Mouse (Mus musculus): ENCODE results near the gene Pde4a. TPM values are rescaled to one million over a fixed set of nuclear protein-coding genes. Genes with fewer than 3 reads are reported as not detected.

The Pde4a gene
- polyA plus RNA-seq, 1 experiment from 2014 or later: 14.0 TPM

- H3K4me1 ChIP-seq (ENCODE audit: control insufficient read depth, insufficient read depth, low read length): peaks cover 17% of the 10 kb centered on the region
- ATAC-seq (ENCODE audit: low FRiP score, low TSS enrichment): peak; percentile 89
- WGBS: under 1% methylated on average over 62 of the region's 90 CpGs
These were observed 73.4 kb downstream of the Pde4a start, which contains the start of gene Keap1 for GRCm38 (mm10) chr9:21238733-21239464. Gene Keap1, minus strand, starts transcription at chr9:21239361.

DNA sequence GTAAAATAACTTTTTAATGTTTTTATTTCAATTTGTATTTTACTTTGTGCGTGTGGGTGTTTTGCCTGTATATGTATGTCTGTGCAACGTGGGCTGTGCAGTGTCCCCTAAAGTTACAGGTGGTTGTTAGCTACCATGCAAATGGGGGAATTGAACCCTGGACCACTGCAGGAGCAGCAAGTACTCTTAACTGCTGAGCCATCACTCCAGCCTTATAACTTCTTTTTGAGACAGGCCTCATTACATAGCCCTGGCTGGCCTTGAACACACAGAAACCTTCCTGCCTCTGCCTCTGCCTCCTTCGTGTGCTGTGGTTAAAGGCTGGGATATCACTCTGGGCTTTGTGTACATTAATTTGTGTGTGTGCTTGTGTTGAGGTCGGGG, 73.9 kb downstream of the Pde4a start:
- Histone ChIP-seq H3K4me2 (replicated peaks; ENCODE audit: low read depth, low read length) (peak overlapping the region; percentile 68), H3K9me3 (ENCODE audit: control insufficient read depth, low read length) (peaks cover 3% of the 10 kb centered on the region; the same call in 1 of the 2 replicates), H3K4me3 (ENCODE audit: low read length) (peak overlapping the region; percentile 76), H3K27me3 (ENCODE audit: control insufficient read depth, insufficient read depth, low read length) (peaks cover 18% of the 10 kb centered on the region), H3K27ac (ENCODE audit: low read depth, low read length) (peak overlapping the region; percentile 90; the same call in 1 of the 2 replicates), H3K36me3 (ENCODE audit: control insufficient read depth, insufficient read depth, low read length) (peaks cover 11% of the 10 kb centered on the region), H3K4me1 (ENCODE audit: control insufficient read depth, insufficient read depth, low read length) (peaks cover 22% of the 10 kb centered on the region), H3K9ac (ENCODE audit: low read depth, low read length) (peak overlapping the region; percentile 90; the same call in 1 of the 2 replicates)
- no peak for ATAC-seq (ENCODE audit: low FRiP score, low TSS enrichment)
- 38% methylated on average over 4 of the region's 4 CpGs for WGBS

More at GRCm38 (mm10) chr9:21238733-21239464, 73.4 kb downstream of the Pde4a start, which contains the start of gene Keap1:
- Histone ChIP-seq H3K9me3 (ENCODE audit: control insufficient read depth, low read length) (peaks cover 3% of the 10 kb centered on the region; the same call in 1 of the 2 replicates), H3K27ac (ENCODE audit: low read depth, low read length) (peak within 1 kb of the TSS; percentile 90), H3K4me3 (ENCODE audit: low read length) (peak within 1 kb of the TSS; percentile 76), H3K36me3 (ENCODE audit: control insufficient read depth, insufficient read depth, low read length) (peaks cover 16% of the 10 kb centered on the region), H3K27me3 (ENCODE audit: control insufficient read depth, insufficient read depth, low read length) (peaks cover 12% of the 10 kb centered on the region), H3K4me2 (replicated peaks; ENCODE audit: low read depth, low read length) (peak within 1 kb of the TSS; percentile 68), H3K9ac (ENCODE audit: low read depth, low read length) (peak within 1 kb of the TSS; percentile 90)

- H3K27me3 ChIP-seq (ENCODE audit: control insufficient read depth, insufficient read depth, low read length): peaks cover 35% of the 10 kb centered on the region
- H3K27ac ChIP-seq (ENCODE audit: low read depth, low read length): no peak overlapping the region
- no peak overlapping the region for H3K9ac ChIP-seq (ENCODE audit: low read depth, low read length)
- H3K9me3 ChIP-seq (ENCODE audit: control insufficient read depth, low read length): peaks cover 3% of the 10 kb centered on the region; the same call in 1 of the 2 replicates
- peaks cover 24% of the 10 kb centered on the region for H3K4me1 ChIP-seq (ENCODE audit: control insufficient read depth, insufficient read depth, low read length)
- 8% methylated on average over 11 of the region's 11 CpGs for WGBS
- no peak for ATAC-seq (ENCODE audit: low FRiP score, low TSS enrichment)
- H3K4me2 ChIP-seq (replicated peaks; ENCODE audit: low read depth, low read length): no peak overlapping the region
- H3K4me3 ChIP-seq (ENCODE audit: low read length): no peak overlapping the region
- no peaks in the 10 kb centered on the region; the same call in 1 of the 2 replicates for H3K36me3 ChIP-seq (ENCODE audit: control insufficient read depth, insufficient read depth, low read length)
These were observed 75.8 kb downstream of the Pde4a start for GRCm38 (mm10) chr9:21241343-21241742.

GRCm38 (mm10) chr9:21243826-21244427, 78.4 kb downstream of the Pde4a start:
- Histone ChIP-seq H3K9ac (ENCODE audit: low read depth, low read length) (peak overlapping the region; percentile 25; the same call in 1 of the 2 replicates), H3K36me3 (ENCODE audit: control insufficient read depth, insufficient read depth, low read length) (no peaks in the 10 kb centered on the region), H3K4me3 (ENCODE audit: low read length) (peak overlapping the region; percentile 38), H3K27me3 (ENCODE audit: control insufficient read depth, insufficient read depth, low read length) (peaks cover 54% of the 10 kb centered on the region), H3K4me1 (ENCODE audit: control insufficient read depth, insufficient read depth, low read length) (peaks cover 15% of the 10 kb centered on the region), H3K9me3 (ENCODE audit: control insufficient read depth, low read length) (peaks cover 3% of the 10 kb centered on the region; the same call in 1 of the 2 replicates), H3K4me2 (replicated peaks; ENCODE audit: low read depth, low read length) (peak overlapping the region; percentile 64), H3K27ac (ENCODE audit: low read depth, low read length) (no peak overlapping the region)
- ATAC-seq (ENCODE audit: low FRiP score, low TSS enrichment): no peak
- WGBS: 8% methylated on average over 42 of the region's 42 CpGs

- under 1% methylated on average over 72 of the region's 72 CpGs for WGBS
- H3K4me1 ChIP-seq (ENCODE audit: control insufficient read depth, insufficient read depth, low read length): peaks cover 15% of the 10 kb centered on the region
- peak overlapping the region; percentile 64 for H3K4me2 ChIP-seq (replicated peaks; ENCODE audit: low read depth, low read length)
- ATAC-seq (ENCODE audit: low FRiP score, low TSS enrichment): peak; percentile 37; the same call in 1 of the 2 replicates
- H3K4me3 ChIP-seq (ENCODE audit: low read length): peak overlapping the region; percentile 38
- peaks cover 3% of the 10 kb centered on the region; the same call in 1 of the 2 replicates for H3K9me3 ChIP-seq (ENCODE audit: control insufficient read depth, low read length)
- peaks cover 61% of the 10 kb centered on the region for H3K27me3 ChIP-seq (ENCODE audit: control insufficient read depth, insufficient read depth, low read length)
- peak overlapping the region; percentile 25; the same call in 1 of the 2 replicates for H3K9ac ChIP-seq (ENCODE audit: low read depth, low read length)
- no peak overlapping the region for H3K27ac ChIP-seq (ENCODE audit: low read depth, low read length)
- no peaks in the 10 kb centered on the region for H3K36me3 ChIP-seq (ENCODE audit: control insufficient read depth, insufficient read depth, low read length)
These were observed 79.1 kb downstream of the Pde4a start for GRCm38 (mm10) chr9:21244428-21245112.

DNA sequence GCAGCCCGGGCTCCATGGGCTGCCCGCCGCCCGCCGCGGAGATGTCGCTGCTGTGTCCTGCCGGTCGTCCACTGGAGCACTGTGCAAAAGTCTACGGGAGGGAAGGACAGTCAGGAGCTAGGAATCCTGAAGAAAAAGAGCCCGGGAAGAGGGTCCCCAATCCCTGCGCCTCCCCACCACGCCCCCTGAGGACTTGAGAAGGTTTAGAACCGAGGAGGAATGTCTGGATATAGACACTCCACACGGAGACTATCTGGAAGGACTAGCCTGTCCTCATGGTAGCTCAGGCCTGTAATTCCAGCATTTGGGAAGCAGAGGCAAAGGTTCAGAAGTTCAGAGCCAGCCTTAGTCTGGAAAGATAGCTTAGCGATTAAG, 79.6 kb downstream of the Pde4a start:
- peak overlapping the region; percentile 38 for H3K4me3 ChIP-seq (ENCODE audit: low read length)
- peaks cover 66% of the 10 kb centered on the region for H3K27me3 ChIP-seq (ENCODE audit: control insufficient read depth, insufficient read depth, low read length)
- ATAC-seq (ENCODE audit: low FRiP score, low TSS enrichment): no peak
- H3K9me3 ChIP-seq (ENCODE audit: control insufficient read depth, low read length): peaks cover 3% of the 10 kb centered on the region; the same call in 1 of the 2 replicates
- peaks cover 10% of the 10 kb centered on the region for H3K4me1 ChIP-seq (ENCODE audit: control insufficient read depth, insufficient read depth, low read length)
- no peaks in the 10 kb centered on the region for H3K36me3 ChIP-seq (ENCODE audit: control insufficient read depth, insufficient read depth, low read length)
- H3K9ac ChIP-seq (ENCODE audit: low read depth, low read length): peak overlapping the region; percentile 25; the same call in 1 of the 2 replicates
- peak overlapping the region; percentile 64 for H3K4me2 ChIP-seq (replicated peaks; ENCODE audit: low read depth, low read length)
- no peak overlapping the region for H3K27ac ChIP-seq (ENCODE audit: low read depth, low read length)
- WGBS: 3% methylated on average over 13 of the region's 16 CpGs

- Histone ChIP-seq H3K4me3 (ENCODE audit: low read length) (no peak overlapping the region), H3K9ac (ENCODE audit: low read depth, low read length) (no peak overlapping the region), H3K4me2 (replicated peaks; ENCODE audit: low read depth, low read length) (no peak overlapping the region), H3K36me3 (ENCODE audit: control insufficient read depth, insufficient read depth, low read length) (no peaks in the 10 kb centered on the region), H3K4me1 (ENCODE audit: control insufficient read depth, insufficient read depth, low read length) (peaks cover 9% of the 10 kb centered on the region), H3K27me3 (ENCODE audit: control insufficient read depth, insufficient read depth, low read length) (peaks cover 74% of the 10 kb centered on the region), H3K9me3 (ENCODE audit: control insufficient read depth, low read length) (peaks cover 3% of the 10 kb centered on the region; the same call in 1 of the 2 replicates), H3K27ac (ENCODE audit: low read depth, low read length) (no peak overlapping the region)
- WGBS: 88% methylated on average over 1 of the region's 1 CpGs
- ATAC-seq (ENCODE audit: low FRiP score, low TSS enrichment): no peak
These were observed 80.8 kb downstream of the Pde4a start for GRCm38 (mm10) chr9:21246342-21246741.

DNA sequence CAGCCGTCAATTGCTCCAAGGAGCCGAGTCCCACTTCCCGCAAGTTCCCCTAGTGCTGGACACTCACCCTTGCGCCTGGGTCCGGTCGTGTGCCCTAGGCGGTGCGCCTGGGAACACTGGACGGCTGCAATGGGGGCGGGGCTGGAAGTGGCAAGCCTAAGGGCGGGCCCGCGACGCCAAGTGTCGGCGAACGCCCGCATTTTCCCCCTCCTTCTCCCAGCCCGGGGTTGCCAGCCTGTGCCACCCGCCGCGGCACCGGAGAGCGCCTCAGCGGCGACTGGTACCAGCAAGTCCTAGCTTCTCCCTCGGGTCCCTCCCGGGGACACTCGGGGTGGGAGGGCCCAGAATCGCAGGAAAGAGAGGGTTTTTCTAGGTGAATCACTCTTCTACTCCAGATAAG, 82.8 kb downstream of the Pde4a start, which contains the start of gene S1pr5:
S1pr5 (minus strand) TSS at position 118 of the 400 bp plus-strand sequence.
- no peaks in the 10 kb centered on the region for H3K9me3 ChIP-seq (ENCODE audit: control insufficient read depth, low read length)
- H3K4me3 ChIP-seq (ENCODE audit: low read length): peak within 1 kb of the TSS; percentile 26
- H3K36me3 ChIP-seq (ENCODE audit: control insufficient read depth, insufficient read depth, low read length): no peaks in the 10 kb centered on the region
- peaks cover 67% of the 10 kb centered on the region for H3K27me3 ChIP-seq (ENCODE audit: control insufficient read depth, insufficient read depth, low read length)
- peak within 1 kb of the TSS; percentile 35 for H3K4me2 ChIP-seq (replicated peaks; ENCODE audit: low read depth, low read length)
- peaks cover 9% of the 10 kb centered on the region for H3K4me1 ChIP-seq (ENCODE audit: control insufficient read depth, insufficient read depth, low read length)
- H3K9ac ChIP-seq (ENCODE audit: low read depth, low read length): no peak within 1 kb of the TSS
- WGBS: under 1% methylated on average over 30 of the region's 30 CpGs
- no peak within 1 kb of the TSS for H3K27ac ChIP-seq (ENCODE audit: low read depth, low read length)
- 0 out of 2 replicates have a peak, but pooled peaks have one; percentile 18 for ATAC-seq (ENCODE audit: low FRiP score, low TSS enrichment)
